Mouse (Mus musculus): ENCODE results near the gene Grik3.

- no peak for TF ChIP-seq EP300 (optimal IDR thresholded peaks at IDR 0.05)
- TF ChIP-seq CTCF (IDR thresholded peaks at IDR 0.05; ENCODE audit: low read depth) = no peak
These were observed 240.3 kb downstream of the Grik3 start for GRCm38 (mm10) chr4:125730751-125731150.
